Mouse (Mus musculus): ENCODE measurements at regions not wholly inside any gene's neighbourhood (a gene's known extent, or its start where the extent isn't known, plus 50 kb on each side); places are given as distances from the start of the nearest gene placed in this dataset.

- TF ChIP-seq POLR2A (IDR thresholded peaks at IDR 0.05; ENCODE audit: borderline replicate concordance, extremely low read depth, insufficient read depth, insufficient read length, poor library complexity, severe bottlenecking) (no peak), CTCF (IDR thresholded peaks at IDR 0.05; ENCODE audit: borderline replicate concordance, extremely low read depth, insufficient read depth, insufficient read length) (no peak)
These were observed 364.5 kb downstream of the Foxo1 start for GRCm38 (mm10) chr3:52632635-52633034.
